Mouse (Mus musculus): ENCODE results near the gene Mxra7. TPM values are rescaled to one million over a fixed set of nuclear protein-coding genes. Genes with fewer than 3 reads are reported as not detected.

Gene Mxra7
- polyA plus RNA-seq, 1 experiment from 2014 or later, result 18.4 TPM

DNA sequence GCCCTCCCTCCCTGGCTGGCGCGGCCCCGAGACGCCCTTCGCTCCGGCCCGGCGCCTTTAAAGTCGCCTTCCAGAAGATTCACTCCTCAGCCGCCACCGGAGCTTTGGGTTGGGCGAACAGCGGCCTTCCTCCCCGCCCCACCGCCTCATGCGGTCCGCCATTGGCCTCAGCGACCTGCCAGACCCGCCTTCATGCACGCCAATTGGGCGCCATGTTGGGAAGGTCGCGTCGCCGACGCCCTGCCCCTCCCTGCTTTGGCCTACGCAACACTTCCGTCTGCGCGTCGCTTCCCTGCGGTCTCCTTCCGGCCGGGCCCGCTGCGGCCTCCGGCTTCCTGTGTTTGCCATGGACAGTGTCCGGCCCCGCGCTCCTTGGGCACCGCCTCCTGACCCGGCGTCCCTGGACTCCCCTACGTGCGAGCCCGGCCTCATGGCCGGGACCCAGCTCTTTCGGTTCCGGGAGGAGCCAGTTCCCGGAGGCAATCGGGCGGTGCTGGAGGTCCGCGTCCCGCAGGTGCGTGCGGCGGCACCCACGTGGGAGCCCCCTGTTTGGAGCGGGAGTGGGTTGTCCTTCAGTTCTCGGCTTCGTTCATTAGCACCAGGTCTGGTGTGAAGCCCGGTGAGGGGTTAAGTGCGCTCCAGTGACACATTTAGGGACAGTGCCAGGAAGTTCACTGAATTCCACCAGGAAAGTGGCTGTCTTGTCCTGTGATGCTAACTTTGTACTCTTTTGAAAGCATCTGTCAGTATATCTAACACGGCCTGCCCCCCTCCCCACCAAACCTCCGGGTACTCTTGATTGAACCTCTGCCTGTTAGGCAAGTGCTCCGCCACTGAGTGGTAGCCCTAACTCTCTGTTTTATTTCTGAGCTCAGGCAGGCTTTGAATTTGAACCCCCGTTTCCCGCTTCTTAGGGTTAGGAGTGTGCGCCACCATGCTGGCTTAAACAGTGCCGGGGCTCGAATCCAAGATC lies 15.7 kb upstream of the Mxra7 start, which contains the start of the genes Mettl23 and Jmjd6:
TSS of gene Mettl23 (plus strand) at position 18 of the 973 bp plus-strand sequence.
TSS of gene Jmjd6 (minus strand) at position 189 of the 973 bp plus-strand sequence.
- ATAC-seq (ENCODE audit: low FRiP score, low TSS enrichment) (peak; percentile 97), DNase-seq (ENCODE audit: low spot score) (peak; percentile 99)
- H3K9ac ChIP-seq (ENCODE audit: low read length), result peak within 1 kb of the TSS; percentile 91
- H3K4me3 ChIP-seq (ENCODE audit: low read depth, low read length), result peak within 1 kb of the TSS; percentile 85
- H3K36me3 ChIP-seq (ENCODE audit: control insufficient read depth, insufficient read depth, low read length), result peaks cover 7% of the 10 kb centered on the region
- WGBS, result under 1% methylated on average over 72 of the region's 72 CpGs
- no peaks in the 10 kb centered on the region for H3K9me3 ChIP-seq (ENCODE audit: control insufficient read depth, low read length)
- H3K4me1 ChIP-seq (replicated peaks; ENCODE audit: control insufficient read depth, insufficient read depth), result peaks cover 6% of the 10 kb centered on the region
- H3K27me3 ChIP-seq (ENCODE audit: control insufficient read depth, insufficient read depth, low read length), result no peaks in the 10 kb centered on the region
- peak within 1 kb of the TSS; percentile 99 for H3K27ac ChIP-seq (replicated peaks)
- TF ChIP-seq EP300 (optimal IDR thresholded peaks at IDR 0.05) (no peak), CTCF (IDR thresholded peaks at IDR 0.05; ENCODE audit: low read depth) (no peak)
- peak within 1 kb of the TSS; percentile 76 for H3K4me2 ChIP-seq (replicated peaks; ENCODE audit: low read depth)

GRCm38 (mm10) chr11:116842531-116843260 lies 14.8 kb upstream of the Mxra7 start:
- H3K9me3 ChIP-seq (ENCODE audit: control insufficient read depth, low read length), result no peaks in the 10 kb centered on the region
- TF ChIP-seq EP300 (optimal IDR thresholded peaks at IDR 0.05), result no peak
- TF ChIP-seq CTCF (IDR thresholded peaks at IDR 0.05; ENCODE audit: low read depth), result peak; percentile 40; the same call in 1 of the 2 replicates

GRCm38 (mm10) chr11:116840748-116841147 lies 12.9 kb upstream of the Mxra7 start:
- no peak overlapping the region for H3K4me3 ChIP-seq (ENCODE audit: low read depth, low read length)
- H3K27ac ChIP-seq (replicated peaks), result no peak overlapping the region
- peaks cover 6% of the 10 kb centered on the region for H3K4me1 ChIP-seq (replicated peaks; ENCODE audit: control insufficient read depth, insufficient read depth)
- no peak for TF ChIP-seq EP300 (optimal IDR thresholded peaks at IDR 0.05)
- TF ChIP-seq CTCF (IDR thresholded peaks at IDR 0.05; ENCODE audit: low read depth), result peak; percentile 25; the same call in 1 of the 2 replicates
- H3K4me2 ChIP-seq (replicated peaks; ENCODE audit: low read depth), result peak overlapping the region; percentile 75
- peak overlapping the region; percentile 35; the same call in 1 of the 2 replicates for H3K9ac ChIP-seq (ENCODE audit: low read length)
- peaks cover 21% of the 10 kb centered on the region for H3K36me3 ChIP-seq (ENCODE audit: control insufficient read depth, insufficient read depth, low read length)
- DNase-seq (ENCODE audit: low spot score), result no peak
- no peaks in the 10 kb centered on the region for H3K9me3 ChIP-seq (ENCODE audit: control insufficient read depth, low read length)
- H3K27me3 ChIP-seq (ENCODE audit: control insufficient read depth, insufficient read depth, low read length), result no peaks in the 10 kb centered on the region
- WGBS, result 69% methylated on average over 4 of the region's 4 CpGs
- no peak for ATAC-seq (ENCODE audit: low FRiP score, low TSS enrichment)

More at GRCm38 (mm10) chr11:116842531-116843260, 14.8 kb upstream of the Mxra7 start:
- Histone ChIP-seq H3K4me3 (ENCODE audit: low read depth, low read length) (peak overlapping the region; percentile 85), H3K9ac (ENCODE audit: low read length) (peak overlapping the region; percentile 91), H3K4me1 (replicated peaks; ENCODE audit: control insufficient read depth, insufficient read depth) (peaks cover 6% of the 10 kb centered on the region), H3K27ac (replicated peaks) (peak overlapping the region; percentile 99), H3K4me2 (replicated peaks; ENCODE audit: low read depth) (peak overlapping the region; percentile 75), H3K36me3 (ENCODE audit: control insufficient read depth, insufficient read depth, low read length) (peaks cover 12% of the 10 kb centered on the region), H3K27me3 (ENCODE audit: control insufficient read depth, insufficient read depth, low read length) (no peaks in the 10 kb centered on the region)
- under 1% methylated on average over 68 of the region's 73 CpGs for WGBS
- ATAC-seq (ENCODE audit: low FRiP score, low TSS enrichment) (peak; percentile 38), DNase-seq (ENCODE audit: low spot score) (peak; percentile 78)

- Histone ChIP-seq H3K9me3 (ENCODE audit: control insufficient read depth, low read length) (no peaks in the 10 kb centered on the region), H3K27me3 (ENCODE audit: control insufficient read depth, insufficient read depth, low read length) (no peaks in the 10 kb centered on the region), H3K4me2 (replicated peaks; ENCODE audit: low read depth) (no peak overlapping the region), H3K36me3 (ENCODE audit: control insufficient read depth, insufficient read depth, low read length) (peaks cover 23% of the 10 kb centered on the region), H3K9ac (ENCODE audit: low read length) (no peak overlapping the region), H3K27ac (replicated peaks) (no peak overlapping the region), H3K4me1 (replicated peaks; ENCODE audit: control insufficient read depth, insufficient read depth) (peaks cover 6% of the 10 kb centered on the region), H3K4me3 (ENCODE audit: low read depth, low read length) (no peak overlapping the region)
- ATAC-seq (ENCODE audit: low FRiP score, low TSS enrichment) (no peak), DNase-seq (ENCODE audit: low spot score) (no peak)
- WGBS, result 67% methylated on average over 7 of the region's 7 CpGs
- TF ChIP-seq EP300 (optimal IDR thresholded peaks at IDR 0.05) (no peak), CTCF (IDR thresholded peaks at IDR 0.05; ENCODE audit: low read depth) (no peak)
Observed at GRCm38 (mm10) chr11:116839601-116840000, 11.8 kb upstream of the Mxra7 start.

- Histone ChIP-seq H3K27ac (replicated peaks) (no peak overlapping the region), H3K4me1 (replicated peaks; ENCODE audit: control insufficient read depth, insufficient read depth) (peaks cover 6% of the 10 kb centered on the region), H3K4me2 (replicated peaks; ENCODE audit: low read depth) (no peak overlapping the region), H3K9me3 (ENCODE audit: control insufficient read depth, low read length) (no peaks in the 10 kb centered on the region), H3K27me3 (ENCODE audit: control insufficient read depth, insufficient read depth, low read length) (no peaks in the 10 kb centered on the region), H3K9ac (ENCODE audit: low read length) (no peak overlapping the region), H3K36me3 (ENCODE audit: control insufficient read depth, insufficient read depth, low read length) (peaks cover 27% of the 10 kb centered on the region), H3K4me3 (ENCODE audit: low read depth, low read length) (no peak overlapping the region)
- ATAC-seq (ENCODE audit: low FRiP score, low TSS enrichment) (no peak), DNase-seq (ENCODE audit: low spot score) (peak; percentile 50)
- whole genome bisulfite sequencing, result 84% methylated on average over 14 of the region's 14 CpGs
- peak; percentile 32 for TF ChIP-seq CTCF (IDR thresholded peaks at IDR 0.05; ENCODE audit: low read depth)
- no peak for TF ChIP-seq EP300 (optimal IDR thresholded peaks at IDR 0.05)
Observed at GRCm38 (mm10) chr11:116838936-116839335, 11.1 kb upstream of the Mxra7 start.
